Mouse (Mus musculus) forebrain, embryonic 12.5 days (tissue): ENCODE measurements around the gene Daglb. TPM values are rescaled to one million over a fixed set of nuclear protein-coding genes. Genes with fewer than 3 reads are reported as not detected.
A peak's percentile ranks its signal among the peaks of the same experiment; 100 is the strongest.

Experiments used
- ATAC-seq: fragments of 200-750 bp; cut with Nextera tagmentation; 2 replicates; pipeline ENCODE4 v1.8.0; 2017; ENCODE audit warnings: moderate TSS enrichment; ENCODE audit not compliant: low FRiP score
- H3K27ac ChIP-seq: fragments of 300-500 bp; sonication (generic); 2 replicates; pipeline ENCODE4 v1.5.1; 2016; ENCODE audit warnings: mild to moderate bottlenecking
- H3K27me3 ChIP-seq: fragments of 300-500 bp; sonication (generic); 2 replicates; pipeline ENCODE4 v1.6.1; 2016; ENCODE audit warnings: mild to moderate bottlenecking
- H3K36me3 ChIP-seq: fragments of 300-500 bp; sonication (generic); replicated peaks from 2 replicates; pipeline ENCODE4 v1.6.1; 2016; ENCODE audit warnings: mild to moderate bottlenecking
- H3K4me1 ChIP-seq: fragments of 300-500 bp; sonication (generic); 2 replicates; pipeline ENCODE4 v1.6.1; 2016
- H3K4me2 ChIP-seq: fragments of 300-500 bp; sonication (generic); 2 replicates; pipeline ENCODE4 v1.6.1; 2016; ENCODE audit warnings: mild to moderate bottlenecking, moderate library complexity
- H3K4me3 ChIP-seq: fragments of 300-500 bp; sonication (generic); replicated peaks from 2 replicates; pipeline ENCODE4 v1.5.1; 2016; ENCODE audit warnings: mild to moderate bottlenecking
- H3K9ac ChIP-seq: fragments of 300-500 bp; sonication (generic); 2 replicates; pipeline ENCODE4 v1.6.1; 2016; ENCODE audit warnings: mild to moderate bottlenecking
- H3K9me3 ChIP-seq: fragments of 300-500 bp; sonication (generic); 2 replicates; pipeline ENCODE4 v1.6.1; 2016
- WGBS: fragments of 180-500 bp; shearing (Covaris S2); methylation state at CpG from one replicate; pipeline ENCODE4 v1.1.7; 2016; 5-methylcytosine and 5-hydroxymethylcytosine counted together
- polyA plus RNA-seq: library from polyadenylated mRNA; unstranded; fragments of >200 nt; fragmentation: Nextera tagmentation; extraction: Ambion mirVana; gene quantifications from 2 replicates; pipeline ENCODE4 v1.2.1, GENCODE M21; 2016

The Daglb gene
- polyA plus RNA-seq, 1 experiment from 2014 or later = 13.0 TPM

DNA sequence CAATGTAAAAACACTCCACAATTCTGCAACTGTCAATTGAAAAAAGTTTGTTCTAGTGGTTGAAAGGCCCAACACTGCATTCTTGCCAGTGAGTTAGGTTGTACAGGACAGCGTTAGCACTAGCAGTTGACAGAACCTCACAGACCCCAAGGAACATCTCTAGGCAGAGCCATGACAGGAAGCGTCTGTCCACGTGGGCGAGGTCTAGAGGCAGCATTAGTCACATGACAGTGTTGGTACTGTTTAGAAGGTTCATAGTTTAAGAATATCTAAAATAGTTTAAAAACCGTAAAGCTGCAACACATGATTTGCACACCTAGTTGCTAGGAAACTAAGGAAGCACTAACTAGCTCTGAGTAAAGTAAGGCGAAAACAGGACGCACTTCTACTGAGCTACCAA is 41.2 kb downstream of the Daglb start:
- H3K27ac ChIP-seq = no peak overlapping the region
- H3K27me3 ChIP-seq = no peaks in the 10 kb centered on the region
- no peak overlapping the region for H3K9ac ChIP-seq
- H3K4me3 ChIP-seq = no peak overlapping the region
- no peaks in the 10 kb centered on the region for H3K9me3 ChIP-seq
- H3K4me2 ChIP-seq = no peak overlapping the region
- H3K4me1 ChIP-seq = peaks cover 12% of the 10 kb centered on the region; the same call in 1 of the 2 replicates
- ATAC-seq = no peak
- H3K36me3 ChIP-seq = peaks cover 80% of the 10 kb centered on the region
- 90% methylated on average over 7 of the region's 7 CpGs for WGBS

DNA sequence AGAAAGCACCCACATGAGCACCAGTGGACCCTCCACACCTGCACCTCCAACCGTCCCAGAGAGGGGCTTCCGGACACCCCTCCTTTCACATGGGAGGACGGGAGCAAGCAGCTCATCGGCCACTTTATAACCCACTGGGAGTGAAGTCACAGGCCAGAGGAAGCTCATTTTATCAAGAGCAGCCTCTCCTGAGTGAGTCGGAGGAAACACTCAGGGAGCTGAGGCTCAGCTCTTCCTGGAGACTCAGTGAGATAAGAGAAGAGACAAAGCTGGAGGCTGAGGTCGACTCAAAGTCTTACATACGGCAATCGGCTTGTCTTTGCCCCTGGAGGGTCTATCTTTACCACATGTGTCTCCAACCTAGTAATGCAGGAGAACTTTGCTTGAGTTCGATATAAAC is 44.9 kb downstream of the Daglb start:
- no peak for ATAC-seq
- Histone ChIP-seq H3K27me3 (no peaks in the 10 kb centered on the region), H3K9me3 (no peaks in the 10 kb centered on the region), H3K4me2 (no peak overlapping the region), H3K27ac (no peak overlapping the region), H3K9ac (no peak overlapping the region), H3K4me3 (no peak overlapping the region), H3K4me1 (peaks cover 12% of the 10 kb centered on the region; the same call in 1 of the 2 replicates), H3K36me3 (peaks cover 81% of the 10 kb centered on the region)
- WGBS = 86% methylated on average over 9 of the region's 9 CpGs

- H3K36me3 ChIP-seq = peaks cover 81% of the 10 kb centered on the region
- ATAC-seq = no peak
- H3K27ac ChIP-seq = no peak overlapping the region
- no peaks in the 10 kb centered on the region for H3K27me3 ChIP-seq
- H3K4me3 ChIP-seq = no peak overlapping the region
- H3K4me2 ChIP-seq = no peak overlapping the region
- H3K4me1 ChIP-seq = peaks cover 12% of the 10 kb centered on the region; the same call in 1 of the 2 replicates
- H3K9ac ChIP-seq = no peak overlapping the region
- WGBS = 89% methylated on average over 11 of the region's 11 CpGs
- no peaks in the 10 kb centered on the region for H3K9me3 ChIP-seq
Observed at GRCm38 (mm10) chr5:143509737-143510136, 45.4 kb downstream of the Daglb start.

GRCm38 (mm10) chr5:143511577-143511976 is 47.2 kb downstream of the Daglb start:
- no peak for ATAC-seq
- H3K4me1 ChIP-seq = peaks cover 12% of the 10 kb centered on the region; the same call in 1 of the 2 replicates
- H3K27me3 ChIP-seq = no peaks in the 10 kb centered on the region
- H3K4me2 ChIP-seq = no peak overlapping the region
- H3K27ac ChIP-seq = no peak overlapping the region
- peaks cover 85% of the 10 kb centered on the region for H3K36me3 ChIP-seq
- 89% methylated on average over 4 of the region's 4 CpGs for WGBS
- H3K4me3 ChIP-seq = no peak overlapping the region
- H3K9ac ChIP-seq = no peak overlapping the region
- H3K9me3 ChIP-seq = no peaks in the 10 kb centered on the region

DNA sequence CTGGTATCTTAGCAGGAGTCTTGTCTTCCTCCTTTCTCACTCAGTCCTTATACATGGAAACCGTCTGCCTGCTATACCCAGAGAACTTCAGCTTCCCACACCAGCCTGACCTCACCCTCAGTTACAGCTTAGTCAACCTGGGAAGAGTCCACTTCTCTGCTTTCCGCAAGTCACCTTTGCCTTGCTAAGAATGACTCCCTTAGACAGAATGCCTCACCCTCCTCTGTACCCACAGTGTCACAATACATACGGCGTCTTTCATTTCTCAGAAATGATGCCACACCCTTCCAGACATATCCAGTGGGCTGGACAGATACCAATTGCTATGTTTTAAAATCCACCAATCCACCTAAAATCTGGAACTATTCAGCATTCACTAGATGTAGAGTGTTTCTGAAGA is 47.9 kb downstream of the Daglb start:
- Histone ChIP-seq H3K4me1 (peaks cover 12% of the 10 kb centered on the region; the same call in 1 of the 2 replicates), H3K36me3 (peaks cover 85% of the 10 kb centered on the region), H3K9me3 (no peaks in the 10 kb centered on the region), H3K4me3 (no peak overlapping the region), H3K27me3 (no peaks in the 10 kb centered on the region), H3K4me2 (no peak overlapping the region), H3K27ac (no peak overlapping the region), H3K9ac (no peak overlapping the region)
- WGBS = 97% methylated on average over 4 of the region's 4 CpGs
- ATAC-seq = no peak

DNA sequence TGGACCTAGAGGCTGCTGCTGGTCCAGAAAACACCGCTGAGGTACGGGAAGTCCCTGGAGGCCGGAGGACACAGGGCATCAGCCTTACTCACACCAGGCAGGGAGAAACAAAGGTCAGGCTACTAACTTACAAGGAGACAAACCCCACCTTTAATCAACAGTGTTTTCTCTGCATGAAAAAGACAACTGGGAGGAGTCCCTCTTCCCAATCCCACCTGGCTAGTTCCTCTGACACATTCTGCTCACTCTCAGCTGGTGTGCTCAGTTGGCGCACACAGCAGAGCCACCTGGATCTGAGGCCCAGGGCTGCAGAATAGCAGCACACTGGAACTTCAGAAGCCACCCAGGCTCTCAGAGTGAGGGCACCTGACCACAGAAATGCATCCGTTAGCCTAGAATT is 50.5 kb downstream of the Daglb start:
- WGBS = 93% methylated on average over 5 of the region's 5 CpGs

GRCm38 (mm10) chr5:143517005-143517404 is 52.6 kb downstream of the Daglb start:
- no peak overlapping the region for H3K4me3 ChIP-seq
- no peaks in the 10 kb centered on the region for H3K9me3 ChIP-seq
- no peak for ATAC-seq
- H3K36me3 ChIP-seq = peaks cover 55% of the 10 kb centered on the region
- 95% methylated on average over 11 of the region's 11 CpGs for whole genome bisulfite sequencing
- H3K4me2 ChIP-seq = no peak overlapping the region
- H3K27me3 ChIP-seq = no peaks in the 10 kb centered on the region
- H3K27ac ChIP-seq = no peak overlapping the region
- H3K9ac ChIP-seq = no peak overlapping the region
- H3K4me1 ChIP-seq = peaks cover 4% of the 10 kb centered on the region; the same call in 1 of the 2 replicates

More for the DNA sequence above, 50.5 kb downstream of the Daglb start:
- Histone ChIP-seq H3K9ac (no peak overlapping the region), H3K27ac (no peak overlapping the region), H3K27me3 (no peaks in the 10 kb centered on the region), H3K36me3 (peaks cover 73% of the 10 kb centered on the region), H3K4me2 (no peak overlapping the region), H3K9me3 (no peaks in the 10 kb centered on the region), H3K4me1 (peaks cover 4% of the 10 kb centered on the region; the same call in 1 of the 2 replicates), H3K4me3 (no peak overlapping the region)
- no peak for ATAC-seq

GRCm38 (mm10) chr5:143517436-143517835 is 53.1 kb downstream of the Daglb start:
- Histone ChIP-seq H3K27me3 (no peaks in the 10 kb centered on the region), H3K4me3 (no peak overlapping the region), H3K36me3 (peaks cover 50% of the 10 kb centered on the region), H3K9me3 (no peaks in the 10 kb centered on the region), H3K4me2 (no peak overlapping the region), H3K4me1 (peaks cover 4% of the 10 kb centered on the region; the same call in 1 of the 2 replicates), H3K27ac (no peak overlapping the region), H3K9ac (no peak overlapping the region)
- ATAC-seq = no peak
- 90% methylated on average over 6 of the region's 6 CpGs for whole genome bisulfite sequencing

DNA sequence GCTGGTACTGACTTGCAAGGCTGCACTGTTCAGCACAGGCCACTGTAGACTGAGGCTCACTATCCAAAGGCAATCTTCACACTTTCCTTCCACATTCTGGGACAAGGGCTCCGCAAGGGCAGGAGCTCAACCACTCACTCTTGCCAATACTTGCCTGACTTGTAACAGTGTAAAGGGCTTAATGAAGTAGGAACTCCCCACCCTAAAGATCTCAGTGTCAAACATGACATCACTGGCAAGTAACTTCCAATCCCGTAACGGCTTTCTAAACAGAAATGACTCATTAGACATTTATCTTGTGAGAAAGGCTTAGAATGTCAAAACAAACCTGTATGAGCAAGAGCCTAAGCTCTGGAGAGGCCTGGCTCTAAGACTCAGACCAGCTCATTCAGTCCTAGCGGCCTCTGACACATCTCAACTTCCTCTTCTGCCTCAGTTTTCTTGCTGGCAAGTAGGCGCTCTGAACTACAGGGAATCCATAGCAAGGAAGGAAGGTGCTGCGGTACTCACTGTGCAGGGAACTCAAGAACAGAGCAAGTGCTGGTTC is 53.7 kb downstream of the Daglb start:
- Histone ChIP-seq H3K4me2 (no peak overlapping the region), H3K9ac (no peak overlapping the region), H3K4me3 (no peak overlapping the region), H3K9me3 (no peaks in the 10 kb centered on the region), H3K27ac (no peak overlapping the region), H3K27me3 (no peaks in the 10 kb centered on the region), H3K4me1 (peaks cover 6% of the 10 kb centered on the region; the same call in 1 of the 2 replicates), H3K36me3 (peaks cover 45% of the 10 kb centered on the region)
- WGBS = 82% methylated on average over 6 of the region's 6 CpGs
- no peak for ATAC-seq

- WGBS = 93% methylated on average over 2 of the region's 2 CpGs
Observed at GRCm38 (mm10) chr5:143520415-143520814, 56.0 kb downstream of the Daglb start.

GRCm38 (mm10) chr5:143522882-143523281 is 58.5 kb downstream of the Daglb start:
- no peak overlapping the region for H3K4me2 ChIP-seq
- ATAC-seq = no peak
- 94% methylated on average over 3 of the region's 3 CpGs for WGBS

More at GRCm38 (mm10) chr5:143520415-143520814, 56.0 kb downstream of the Daglb start:
- Histone ChIP-seq H3K4me1 (peaks cover 18% of the 10 kb centered on the region), H3K4me3 (no peak overlapping the region), H3K9me3 (no peaks in the 10 kb centered on the region), H3K9ac (no peak overlapping the region), H3K27me3 (no peaks in the 10 kb centered on the region), H3K4me2 (no peak overlapping the region), H3K36me3 (peaks cover 28% of the 10 kb centered on the region), H3K27ac (no peak overlapping the region)
- ATAC-seq = no peak

DNA sequence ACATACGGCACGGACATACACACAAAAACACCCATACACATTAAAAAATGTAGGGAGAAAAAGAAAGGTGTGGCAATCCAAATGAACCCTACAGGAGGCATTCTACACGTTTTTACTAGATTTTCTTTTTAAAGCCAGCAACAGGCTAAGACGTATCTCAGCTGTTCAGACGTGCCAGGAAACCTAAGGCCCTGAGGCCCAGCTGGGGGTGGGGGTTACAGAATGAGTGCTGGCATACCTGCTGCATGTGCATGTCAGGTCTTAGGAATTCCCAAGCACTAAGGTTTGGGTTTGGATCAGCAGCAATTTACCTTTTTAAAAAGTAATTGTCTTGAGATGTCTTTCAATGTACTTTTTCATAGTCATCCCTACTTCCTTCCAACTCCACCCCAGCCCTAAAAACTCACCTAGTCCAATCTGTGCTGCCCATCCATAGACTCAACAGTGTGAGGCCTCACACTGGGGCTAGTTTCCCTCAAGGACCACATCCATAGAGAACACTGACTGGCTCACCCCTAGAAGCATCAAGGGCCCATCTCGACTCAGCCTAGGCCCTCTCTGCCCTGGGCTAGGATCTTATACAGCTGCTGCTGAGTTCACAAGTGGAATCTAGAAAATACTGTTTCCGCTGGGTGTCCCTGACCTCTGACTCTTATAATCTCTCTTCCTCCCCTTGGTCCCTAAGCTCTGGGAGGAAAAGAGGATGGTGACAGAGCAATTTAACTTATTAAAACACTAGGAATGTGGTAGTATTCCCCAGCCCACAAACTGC is 61.3 kb downstream of the Daglb start:
- peak overlapping the region; percentile 96 for H3K4me3 ChIP-seq
- H3K9ac ChIP-seq = peak overlapping the region; percentile 99; the same call in 1 of the 2 replicates
- 0 out of 2 replicates have a peak, but pooled peaks cover 6% of the 10 kb centered on the region for H3K36me3 ChIP-seq
- H3K4me2 ChIP-seq = peak overlapping the region; percentile 83
- no peak overlapping the region for H3K27ac ChIP-seq
- peaks cover 33% of the 10 kb centered on the region for H3K4me1 ChIP-seq
- no peaks in the 10 kb centered on the region for H3K27me3 ChIP-seq
- ATAC-seq = no peak
- H3K9me3 ChIP-seq = no peaks in the 10 kb centered on the region
- 74% methylated on average over 7 of the region's 7 CpGs for WGBS

More at GRCm38 (mm10) chr5:143522882-143523281, 58.5 kb downstream of the Daglb start:
- Histone ChIP-seq H3K36me3 (0 out of 2 replicates have a peak, but pooled peaks cover 11% of the 10 kb centered on the region), H3K27ac (no peak overlapping the region), H3K9me3 (no peaks in the 10 kb centered on the region), H3K27me3 (no peaks in the 10 kb centered on the region), H3K4me3 (no peak overlapping the region), H3K9ac (no peak overlapping the region), H3K4me1 (peaks cover 33% of the 10 kb centered on the region)
